In genomic region chr17:28517956-28518614, GRCm38 (mm10) we compare ENCODE assay signal across 8 mouse cellular contexts. TPM values are rescaled to one million over a fixed set of nuclear protein-coding genes. Genes with fewer than 3 reads are reported as not detected.
DNase-seq lines count a peak whose midpoint lies in the region; ATAC-seq and TF ChIP-seq lines count a peak whose summit lies in the region.

No protein-coding gene starts in this region.

- H3K27me3 ChIP-seq in heart, postnatal 0 days (ENCODE audit: control insufficient read depth, insufficient read depth, low read length): no peaks in the 10 kb centered on the region
- peaks cover 66% of the 10 kb centered on the region for H3K27me3 ChIP-seq in liver, embryonic 15.5 days
- peaks cover 47% of the 10 kb centered on the region for H3K27me3 ChIP-seq in neural tube, embryonic 13.5 days

- peak; percentile 85 for TF ChIP-seq EP300 in heart, postnatal 0 days (IDR thresholded peaks at IDR 0.05; ENCODE audit: low read depth)

- no peaks in the 10 kb centered on the region for H3K36me3 ChIP-seq in heart, postnatal 0 days (replicated peaks; ENCODE audit: control insufficient read depth, insufficient read depth, low read length)
- H3K36me3 ChIP-seq in liver, embryonic 15.5 days (replicated peaks): no peaks in the 10 kb centered on the region
- H3K36me3 ChIP-seq in neural tube, embryonic 13.5 days: no peaks in the 10 kb centered on the region

- ATAC-seq in heart, postnatal 0 days (ENCODE audit: insufficient read depth, low read depth): peak; percentile 80
- ATAC-seq in liver, embryonic 15.5 days (ENCODE audit: insufficient read depth): peak; percentile 49
- ATAC-seq in neural tube, embryonic 13.5 days (ENCODE audit: low read depth): peak; percentile 64

- no peak for TF ChIP-seq CTCF in embryonic fibroblast, embryonic 13.5 days (IDR thresholded peaks at IDR 0.05; ENCODE audit: borderline replicate concordance, insufficient read depth, low read length)
- TF ChIP-seq CTCF in heart, postnatal 0 days (IDR thresholded peaks at IDR 0.05; ENCODE audit: low read depth): no peak

- peaks cover 7% of the 10 kb centered on the region; the same call in 1 of the 2 replicates for H3K4me1 ChIP-seq in embryonic fibroblast, embryonic 13.5 days (ENCODE audit: control insufficient read depth, insufficient read depth, low read length)
- peaks cover 31% of the 10 kb centered on the region for H3K4me1 ChIP-seq in heart, postnatal 0 days (ENCODE audit: control insufficient read depth, insufficient read depth)
- H3K4me1 ChIP-seq in liver, embryonic 15.5 days (replicated peaks): peaks cover 48% of the 10 kb centered on the region
- H3K4me1 ChIP-seq in neural tube, embryonic 13.5 days (replicated peaks): peaks cover 30% of the 10 kb centered on the region

- H3K9ac ChIP-seq in heart, postnatal 0 days (replicated peaks; ENCODE audit: low read depth, low read length): peak overlapping the region; percentile 57
- H3K9ac ChIP-seq in liver, embryonic 15.5 days: peak overlapping the region; percentile 37; the same call in 1 of the 2 replicates
- H3K9ac ChIP-seq in neural tube, embryonic 13.5 days: peak overlapping the region; percentile 75

- no peaks in the 10 kb centered on the region for H3K9me3 ChIP-seq in heart, postnatal 0 days (replicated peaks; ENCODE audit: control insufficient read depth, low read length)
- H3K9me3 ChIP-seq in liver, embryonic 15.5 days (replicated peaks): no peaks in the 10 kb centered on the region
- no peaks in the 10 kb centered on the region for H3K9me3 ChIP-seq in neural tube, embryonic 13.5 days

- H3K4me3 ChIP-seq in embryonic fibroblast, embryonic 13.5 days (ENCODE audit: insufficient read depth, low read length): peak overlapping the region; percentile 20
- H3K4me3 ChIP-seq in heart, postnatal 0 days (ENCODE audit: low read depth, low read length): peak overlapping the region; percentile 48
- peak overlapping the region; percentile 50 for H3K4me3 ChIP-seq in liver, embryonic 15.5 days (replicated peaks)
- H3K4me3 ChIP-seq in neural tube, embryonic 13.5 days: peak overlapping the region; percentile 46

- H3K4me2 ChIP-seq in heart, postnatal 0 days (ENCODE audit: low read depth, low read length): peak overlapping the region; percentile 68
- peak overlapping the region; percentile 65 for H3K4me2 ChIP-seq in liver, embryonic 15.5 days
- H3K4me2 ChIP-seq in neural tube, embryonic 13.5 days: peak overlapping the region; percentile 90

- DNase-seq in CD4-positive helper T cell, adult 2 months (ENCODE audit: low read depth, low spot score): peak; percentile 82
- DNase-seq in adrenal gland, postnatal 4 days (ENCODE audit: low spot score in 2 of 2): peak; percentile 57 to 67
- peak; percentile 86 for DNase-seq in heart, postnatal 0 days (ENCODE audit: low spot score)
- peak; percentile 95 to 98 for DNase-seq in kidney, postnatal 25 days
- DNase-seq in testis, postnatal 14 days (ENCODE audit: low spot score): peak; percentile 88

- no peak overlapping the region for H3K27ac ChIP-seq in embryonic fibroblast, embryonic 13.5 days (ENCODE audit: insufficient read depth, low read length)
- peak overlapping the region; percentile 93 for H3K27ac ChIP-seq in heart, postnatal 0 days (ENCODE audit: low read depth)
- peak overlapping the region; percentile 74 for H3K27ac ChIP-seq in liver, embryonic 15.5 days (replicated peaks)
- peak overlapping the region; percentile 81 for H3K27ac ChIP-seq in neural tube, embryonic 13.5 days (replicated peaks)

- WGBS in heart, postnatal 0 days: under 1% methylated on average over 42 of the region's 46 CpGs
- 1% methylated on average over 43 of the region's 46 CpGs for WGBS in liver, embryonic 15.5 days (ENCODE audit: insufficient replicate concordance)
- under 1% methylated on average over 45 of the region's 46 CpGs for WGBS in neural tube, embryonic 13.5 days

- TF ChIP-seq POLR2A in embryonic fibroblast, embryonic 13.5 days (IDR thresholded peaks at IDR 0.05; ENCODE audit: low read depth, low read length): no peak

RNA-seq across cellular contexts. Expression of gene Fkbp5, which starts 0.8 kb away (rescaled TPM):
- total RNA-seq in adrenal gland, postnatal 4 days (2021): 100 to 1,000 TPM in 1 of 2 experiments, 10 to 100 TPM in 1; 95.8 to 104 TPM
- polyA plus RNA-seq in embryonic fibroblast, embryonic 13.5 days (2011; ENCODE audit: insufficient read length, low read depth, missing spikeins): 30.7 and 31.3 TPM in 2 replicates
- 19.4 and 37.3 TPM in 2 replicates for total RNA-seq in heart, postnatal 0 days (2014; rRNA removed; ENCODE audit: low replicate concordance)
- polyA plus RNA-seq in heart, postnatal 0 days (2015; fragmentation: Nextera tagmentation; extraction: Ambion mirVana): 7.6 and 8.3 TPM in 2 replicates
- 15.0 and 17.5 TPM in 2 replicates for polyA plus RNA-seq in liver, embryonic 15.5 days (2015; fragmentation: Nextera tagmentation; extraction: Ambion mirVana)
- 25.1 and 26.6 TPM in 2 replicates for polyA plus RNA-seq in neural tube, embryonic 13.5 days (2015; fragmentation: Nextera tagmentation; extraction: Ambion mirVana)

RNA-seq across cellular contexts. Expression of gene Armc12, which starts 12.5 kb away (rescaled TPM):
- total RNA-seq in adrenal gland, postnatal 4 days (2021): under 1 TPM in 1 of 2 experiments, not detected in 1; 0.22 TPM
- not detected in 2 replicates for polyA plus RNA-seq in embryonic fibroblast, embryonic 13.5 days (2011; ENCODE audit: insufficient read length, low read depth, missing spikeins)
- total RNA-seq in heart, postnatal 0 days (2014; rRNA removed; ENCODE audit: low replicate concordance): not detected in 2 replicates
- not detected in 2 replicates for polyA plus RNA-seq in heart, postnatal 0 days (2015; fragmentation: Nextera tagmentation; extraction: Ambion mirVana)
- not detected in 2 replicates for polyA plus RNA-seq in liver, embryonic 15.5 days (2015; fragmentation: Nextera tagmentation; extraction: Ambion mirVana)
- not detected in 2 replicates for polyA plus RNA-seq in neural tube, embryonic 13.5 days (2015; fragmentation: Nextera tagmentation; extraction: Ambion mirVana)

RNA-seq across cellular contexts. Expression of gene Clpsl2, which starts 31.1 kb away (rescaled TPM):
- total RNA-seq in adrenal gland, postnatal 4 days (2021): not detected
- polyA plus RNA-seq in embryonic fibroblast, embryonic 13.5 days (2011; ENCODE audit: insufficient read length, low read depth, missing spikeins): not detected in 2 replicates
- total RNA-seq in heart, postnatal 0 days (2014; rRNA removed; ENCODE audit: low replicate concordance): not detected in 2 replicates
- polyA plus RNA-seq in heart, postnatal 0 days (2015; fragmentation: Nextera tagmentation; extraction: Ambion mirVana): not detected in 2 replicates
- polyA plus RNA-seq in liver, embryonic 15.5 days (2015; fragmentation: Nextera tagmentation; extraction: Ambion mirVana): not detected in 2 replicates
- not detected in 2 replicates for polyA plus RNA-seq in neural tube, embryonic 13.5 days (2015; fragmentation: Nextera tagmentation; extraction: Ambion mirVana)

RNA-seq across cellular contexts. Expression of gene Clps, which starts 42.5 kb away (rescaled TPM):
- total RNA-seq in adrenal gland, postnatal 4 days (2021): 1,000 to 10,000 TPM in 1 of 2 experiments, under 1 TPM in 1; 0.56 to 1,299 TPM
- polyA plus RNA-seq in embryonic fibroblast, embryonic 13.5 days (2011; ENCODE audit: insufficient read length, low read depth, missing spikeins): not detected in 2 replicates
- total RNA-seq in heart, postnatal 0 days (2014; rRNA removed; ENCODE audit: low replicate concordance): not detected in 2 replicates
- not detected in 2 replicates for polyA plus RNA-seq in heart, postnatal 0 days (2015; fragmentation: Nextera tagmentation; extraction: Ambion mirVana)
- polyA plus RNA-seq in liver, embryonic 15.5 days (2015; fragmentation: Nextera tagmentation; extraction: Ambion mirVana): 4.2 and 30.4 TPM in 2 replicates
- not detected in 2 replicates for polyA plus RNA-seq in neural tube, embryonic 13.5 days (2015; fragmentation: Nextera tagmentation; extraction: Ambion mirVana)

RNA-seq across cellular contexts. Expression of gene Lhfpl5, which starts 57.4 kb away (rescaled TPM):
- 1 to 10 TPM; 2.5 to 3.2 TPM for total RNA-seq in adrenal gland, postnatal 4 days (2021)
- polyA plus RNA-seq in embryonic fibroblast, embryonic 13.5 days (2011; ENCODE audit: insufficient read length, low read depth, missing spikeins): not detected in 2 replicates
- not detected in 2 replicates for total RNA-seq in heart, postnatal 0 days (2014; rRNA removed; ENCODE audit: low replicate concordance)
- 0.07 and 0.10 TPM in 2 replicates for polyA plus RNA-seq in heart, postnatal 0 days (2015; fragmentation: Nextera tagmentation; extraction: Ambion mirVana)
- 0.06 and 0.10 TPM in 2 replicates for polyA plus RNA-seq in liver, embryonic 15.5 days (2015; fragmentation: Nextera tagmentation; extraction: Ambion mirVana)
- polyA plus RNA-seq in neural tube, embryonic 13.5 days (2015; fragmentation: Nextera tagmentation; extraction: Ambion mirVana): 7.9 and 8.2 TPM in 2 replicates
